Mouse (Mus musculus) right cerebral cortex, postnatal 25 days (tissue): ENCODE results near the gene Tgfb1.
A peak's percentile ranks its signal among the peaks of the same experiment; 100 is the strongest.
"Not testable (repeated sequence)": the region's sequence is repeated elsewhere in the genome, so short reads cannot be mapped to it uniquely, and the experiment has no call there.

ENCODE experiments used
- DNase-seq: peaks from one replicate; pipeline ENCODE4 v3.0.0; 2022

The Tgfb1 gene

DNA sequence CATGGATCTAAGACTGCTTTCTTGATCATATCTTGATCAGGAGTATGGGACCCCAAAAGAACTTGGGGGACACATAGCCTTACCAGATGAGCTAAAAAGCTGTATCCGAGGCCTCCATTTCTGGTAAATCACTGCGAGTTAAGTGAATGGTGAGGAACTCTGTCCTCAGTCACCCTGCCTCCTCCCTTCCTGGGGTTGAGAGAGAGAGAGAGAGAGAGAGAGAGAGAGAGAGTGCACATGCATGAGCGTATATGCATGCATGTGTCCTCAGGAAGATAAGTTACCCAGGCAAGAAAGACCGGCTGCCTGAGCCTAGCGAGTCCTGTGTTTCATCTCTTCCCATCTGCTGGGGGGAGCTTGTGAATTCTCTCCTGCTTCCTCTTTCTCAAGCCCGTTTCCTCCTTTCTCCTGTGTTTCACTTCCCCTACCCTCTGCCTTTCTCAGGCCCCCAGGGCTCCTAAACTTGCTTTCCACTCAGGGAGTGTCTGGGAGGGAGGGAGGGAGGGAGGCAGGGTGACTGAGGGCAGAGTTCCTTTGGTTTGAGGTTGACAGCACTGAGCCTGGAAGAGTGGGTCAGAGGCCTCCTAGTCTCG, 19.9 kb downstream of the Tgfb1 start:
- no peak for DNase-seq

DNA sequence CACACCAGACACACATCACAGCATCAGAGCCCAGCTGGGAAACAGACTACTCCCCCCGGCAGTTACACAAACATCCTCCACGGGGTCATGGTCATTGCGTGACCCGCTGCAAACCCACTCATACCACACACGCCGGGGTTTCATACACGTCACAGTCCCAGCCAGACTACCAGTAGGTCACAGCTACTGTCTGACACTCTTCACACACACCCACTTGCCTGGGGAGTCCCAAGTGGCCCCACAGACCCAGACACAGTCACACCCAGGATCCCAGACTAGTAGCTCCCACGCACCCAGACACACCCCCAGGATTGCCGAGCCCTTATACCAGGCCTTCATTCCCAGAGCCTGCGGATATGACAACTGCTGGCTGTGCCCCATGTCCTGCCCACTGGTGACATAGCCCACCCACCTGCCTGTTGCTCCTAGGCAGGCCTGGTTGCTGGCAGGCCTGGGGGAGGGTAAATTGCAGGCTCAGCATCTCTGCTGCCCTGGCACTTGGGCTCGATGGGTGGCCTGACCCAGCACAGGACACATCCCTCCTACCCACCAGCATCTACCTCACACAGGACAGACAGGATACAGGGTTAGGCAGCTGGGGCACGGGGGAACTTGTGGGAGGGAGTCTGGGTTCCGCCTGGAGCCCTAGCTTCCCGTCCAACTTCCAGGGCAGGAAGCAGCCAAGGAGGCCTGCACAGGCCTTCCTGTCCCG, 20.9 kb downstream of the Tgfb1 start:
- no peak for DNase-seq

DNA sequence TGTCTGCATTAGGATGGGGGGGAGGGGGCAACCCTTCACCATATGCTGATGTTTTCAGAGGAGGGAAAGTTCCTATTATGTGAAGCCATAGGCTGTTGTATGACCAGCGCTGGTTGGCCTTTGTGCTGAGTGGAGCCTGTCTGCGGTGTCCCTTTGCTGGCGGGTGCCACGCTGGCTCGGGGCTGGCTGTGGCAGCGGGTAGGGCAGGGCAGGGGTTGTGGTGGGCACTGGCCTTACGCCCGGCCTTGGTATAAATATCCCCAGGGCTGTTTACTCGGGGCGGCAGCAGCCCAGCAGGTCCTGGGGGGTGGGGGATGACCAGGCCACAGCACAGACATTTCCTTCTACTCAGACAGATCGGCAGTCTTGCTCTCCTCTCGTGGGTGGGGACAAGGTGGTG, 23.2 kb downstream of the Tgfb1 start:
- no peak for DNase-seq

DNA sequence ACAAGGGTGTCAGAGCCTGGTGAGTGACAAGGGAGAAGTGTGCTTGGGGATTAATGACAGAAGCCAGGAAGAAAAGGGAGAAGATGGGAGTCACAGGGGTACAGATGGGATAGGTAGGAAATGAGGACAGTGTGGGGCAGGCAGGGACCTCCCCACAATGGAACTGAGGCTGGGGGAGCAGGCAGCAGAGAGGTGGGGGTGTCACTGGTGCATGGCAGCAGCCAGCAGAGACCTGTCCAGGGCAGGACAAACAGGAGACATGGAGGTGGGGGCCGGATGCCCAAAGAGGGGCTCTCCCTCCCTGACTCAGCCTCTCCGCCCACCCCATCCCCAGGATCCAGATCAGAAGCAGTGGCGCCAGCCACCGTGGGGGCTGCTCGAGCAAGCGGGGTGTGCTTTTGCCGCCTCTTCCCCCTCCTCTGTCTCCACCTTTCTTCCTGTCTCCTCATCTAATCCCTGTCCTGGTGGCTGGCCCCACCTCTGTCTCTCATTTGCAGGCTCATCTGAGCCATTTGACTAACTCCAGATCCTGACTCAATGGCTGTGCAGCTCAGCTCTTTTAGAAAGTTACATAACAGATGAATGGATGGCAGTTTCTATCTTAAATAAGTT, 23.8 kb downstream of the Tgfb1 start:
- peak; percentile 70 for DNase-seq

DNA sequence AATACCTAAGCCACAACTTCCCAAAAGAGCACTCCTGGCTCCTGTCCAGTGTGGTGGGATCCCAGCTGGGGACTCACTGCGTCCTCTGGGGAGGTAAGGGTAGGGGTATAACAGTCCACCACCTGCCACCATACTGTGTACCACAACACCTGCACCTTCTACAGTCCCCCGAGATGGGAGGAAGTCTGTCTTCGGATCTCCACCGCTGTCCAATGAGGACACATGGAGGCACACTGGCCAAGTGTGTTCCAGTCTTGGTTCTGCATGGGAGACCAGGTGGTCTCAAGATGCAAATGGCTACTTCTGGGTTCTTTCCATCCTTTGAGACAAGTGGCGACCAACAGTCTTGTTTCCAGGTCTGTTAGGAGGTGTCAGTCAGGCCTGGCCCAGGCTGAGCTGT, 24.4 kb downstream of the Tgfb1 start:
- DNase-seq: no peak

DNA sequence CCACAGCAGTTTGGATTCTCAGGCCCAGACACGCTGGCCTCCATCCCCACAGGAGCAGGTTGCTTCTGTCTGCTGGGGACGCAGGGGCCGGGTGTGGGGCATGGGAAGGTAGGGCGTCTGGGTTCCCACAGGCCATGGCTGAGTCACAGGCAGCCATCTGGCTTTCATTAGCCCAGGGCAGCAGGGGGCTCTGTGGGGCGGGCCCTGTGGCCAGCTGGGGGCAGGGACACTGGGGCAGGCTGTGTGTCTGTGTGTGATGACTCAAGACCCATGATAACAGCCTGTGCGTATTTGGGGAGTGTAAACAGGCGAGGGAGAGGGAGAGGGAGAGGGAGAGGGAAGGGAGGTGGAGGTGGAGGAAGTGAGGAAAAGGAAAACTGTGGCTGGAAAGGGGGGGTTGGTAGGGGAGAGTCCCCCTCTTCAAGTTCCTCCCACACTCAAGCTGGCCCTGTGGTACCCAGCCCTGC, 25.0 kb downstream of the Tgfb1 start:
- no peak for DNase-seq

DNA sequence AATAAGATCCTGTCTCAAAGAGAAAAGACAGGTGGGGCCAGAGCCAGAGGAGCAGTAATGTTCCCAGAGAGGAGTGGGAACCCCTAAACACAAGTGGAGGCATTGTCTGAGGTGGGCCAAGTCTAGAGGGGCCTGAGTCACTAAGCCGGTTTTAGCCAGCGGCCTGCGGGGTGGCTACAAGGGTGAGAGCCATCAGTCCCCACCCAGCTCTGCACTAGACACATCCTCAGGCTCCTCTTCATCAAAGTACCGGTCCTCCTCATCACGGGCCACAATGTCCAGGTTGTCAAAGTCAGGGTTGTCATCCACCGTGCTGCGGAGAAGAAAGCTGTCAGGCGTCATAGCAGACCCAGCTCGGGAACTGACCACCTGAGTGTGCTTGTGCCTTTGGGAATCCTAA, 26.0 kb downstream of the Tgfb1 start:
- DNase-seq: no peak

DNA sequence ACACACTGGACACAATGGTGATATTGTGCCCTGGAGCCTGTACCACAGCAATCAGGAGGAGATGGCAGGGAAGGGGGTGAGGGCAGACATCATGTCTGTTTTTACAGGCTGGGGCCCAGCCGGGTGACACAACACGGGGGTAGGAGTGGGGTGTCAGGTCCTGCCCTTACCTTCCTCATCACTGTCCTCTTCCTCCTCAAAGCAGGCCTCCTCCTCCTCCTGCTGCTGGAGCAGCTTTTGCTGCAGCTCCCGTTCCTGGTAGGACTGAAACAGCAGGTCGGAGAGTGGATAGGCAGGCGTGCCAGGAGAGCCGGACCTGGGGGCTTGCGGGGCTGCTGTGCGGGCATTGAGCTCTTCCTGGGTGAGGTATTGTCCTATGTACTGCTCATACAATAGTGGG, 27.8 kb downstream of the Tgfb1 start:
- no peak for DNase-seq

DNA sequence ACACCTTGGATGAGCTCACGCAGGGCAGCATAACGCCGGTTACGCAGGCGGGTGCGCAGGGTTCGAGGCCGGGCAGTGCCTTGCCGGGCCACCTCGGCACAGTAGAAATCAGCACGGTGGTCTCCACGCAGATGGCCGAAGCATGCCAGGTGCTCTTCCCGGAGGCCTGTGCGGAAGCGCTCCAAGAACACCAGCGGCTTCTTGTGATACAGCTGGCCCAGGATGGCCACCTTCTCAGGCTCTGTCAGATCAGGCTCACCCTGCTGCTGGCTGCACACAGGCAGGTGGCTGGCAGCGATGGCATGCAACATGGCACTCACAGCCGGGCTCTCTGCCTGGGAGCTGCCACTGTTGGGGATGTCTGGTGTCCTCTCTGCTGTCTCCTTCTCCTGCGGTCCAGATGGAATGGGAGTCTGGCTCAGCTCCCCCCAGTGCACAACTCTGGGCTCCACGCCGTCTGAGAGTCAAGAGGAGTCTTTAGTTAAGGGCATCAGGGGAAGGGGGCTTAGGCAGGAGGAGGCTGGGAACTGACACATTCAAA, 29.0 kb downstream of the Tgfb1 start:
- no peak for DNase-seq

DNA sequence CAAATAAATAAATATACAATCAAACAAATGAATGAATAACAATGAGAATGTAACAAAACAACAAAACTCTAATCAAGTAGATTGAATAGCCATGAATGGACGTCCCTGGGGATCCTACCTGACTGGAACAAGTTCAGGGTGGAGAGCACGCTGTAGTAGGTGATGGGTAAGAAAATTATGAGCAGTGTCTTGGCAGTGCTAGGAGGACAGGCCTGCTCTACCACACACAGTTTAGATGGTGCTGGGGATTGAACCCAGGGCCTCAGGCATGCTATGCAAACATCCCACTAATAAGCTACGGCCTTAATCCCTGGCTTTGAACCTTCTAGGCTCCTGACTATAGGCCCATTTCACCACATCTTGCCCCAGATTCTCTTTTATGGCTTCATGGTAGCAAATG, 30.7 kb downstream of the Tgfb1 start:
- DNase-seq: no peak

DNA sequence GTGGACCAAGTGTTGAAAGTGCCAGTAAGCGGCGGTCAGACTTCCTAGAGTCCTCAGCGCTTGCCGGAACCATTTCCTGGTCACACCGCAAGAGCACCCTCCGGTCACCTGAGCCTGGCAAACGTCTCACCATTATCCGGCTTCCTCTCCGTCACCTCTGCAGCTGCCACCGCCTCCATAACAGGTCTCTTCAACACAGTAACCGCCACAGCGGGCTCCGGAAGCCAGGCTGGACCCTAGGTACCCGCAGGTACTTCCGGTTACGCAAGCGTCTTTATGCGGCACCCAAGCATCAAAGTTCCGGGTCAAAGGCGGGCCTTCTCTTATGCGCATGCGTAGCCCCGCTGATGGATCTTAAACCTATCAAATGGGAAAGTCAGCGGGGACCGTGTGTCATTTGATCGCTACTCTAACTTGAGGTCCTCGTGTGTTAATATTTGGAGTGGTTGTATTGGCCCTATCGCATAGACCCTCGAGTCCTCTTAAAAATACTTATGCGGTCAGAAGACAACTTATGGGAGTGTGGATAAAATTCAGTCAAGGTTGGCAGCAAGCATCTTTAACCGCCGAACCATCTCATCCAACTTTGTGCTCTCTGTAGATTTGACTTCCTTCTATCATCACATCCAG, 32.1 kb downstream of the Tgfb1 start, which contains the start of gene Ccdc97:
Gene Ccdc97 (minus strand): TSS at position 301 of the 630 bp plus-strand sequence.
- peak; percentile 94 for DNase-seq

DNA sequence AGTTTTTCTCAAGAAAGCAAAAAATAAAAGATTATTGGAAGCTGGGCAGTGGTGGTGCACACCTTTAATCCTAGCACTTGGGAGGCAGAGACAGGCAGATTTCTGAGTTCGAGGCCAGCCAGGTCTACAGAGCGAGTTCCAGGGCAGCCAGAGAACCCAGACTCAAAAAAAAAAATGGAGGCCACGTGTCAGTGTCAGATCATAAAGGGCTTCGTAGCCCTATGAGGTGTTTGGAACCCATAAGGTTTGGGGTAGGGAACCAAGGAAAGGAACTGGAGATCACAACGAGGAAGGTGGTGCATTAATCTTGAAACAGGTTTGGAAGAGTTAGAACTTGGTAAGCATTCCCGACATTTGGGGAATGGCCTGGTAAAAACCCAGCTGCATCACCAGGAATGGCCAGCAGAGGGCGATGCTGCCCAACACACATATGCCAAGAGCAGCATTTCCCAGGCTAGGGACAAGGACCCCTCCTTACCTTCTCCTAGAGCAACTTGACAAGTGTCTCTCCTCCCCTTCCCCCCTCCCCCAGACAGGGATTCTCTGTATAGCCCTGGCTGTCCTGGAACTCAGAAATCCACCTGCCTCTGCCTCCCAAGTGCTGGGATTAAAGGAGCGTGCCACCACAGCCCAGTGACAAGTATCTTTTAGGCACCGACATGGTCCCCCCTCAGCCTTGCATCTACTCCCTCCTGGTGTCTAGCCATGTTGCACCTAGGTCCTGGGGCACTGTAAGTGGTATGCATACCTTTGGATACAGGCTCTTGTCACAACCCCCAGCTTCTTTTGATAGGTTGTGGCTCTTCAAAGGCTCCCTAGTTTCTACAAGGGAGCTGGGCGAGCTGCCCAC, 33.2 kb downstream of the Tgfb1 start:
- DNase-seq: peak; percentile 73

DNA sequence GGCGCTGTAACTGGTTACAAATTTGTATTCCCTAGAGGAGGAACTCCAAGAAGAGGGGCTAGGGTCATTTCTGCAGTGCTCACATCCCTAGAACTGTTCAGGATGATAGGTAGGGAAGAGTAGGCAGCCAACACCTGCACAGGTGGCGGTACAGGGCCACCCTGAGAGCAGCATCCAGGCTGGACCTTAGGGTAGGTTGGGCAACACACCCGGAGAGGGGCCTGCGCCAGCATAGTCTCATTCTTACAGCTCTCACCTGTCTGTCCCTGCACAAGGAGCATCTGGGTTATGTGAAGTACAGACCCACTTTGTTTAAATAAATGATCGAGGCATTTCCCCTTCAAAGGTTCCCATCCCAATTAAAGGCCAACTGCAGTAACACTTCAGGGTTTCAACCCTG, 34.0 kb downstream of the Tgfb1 start:
- no peak for DNase-seq

DNA sequence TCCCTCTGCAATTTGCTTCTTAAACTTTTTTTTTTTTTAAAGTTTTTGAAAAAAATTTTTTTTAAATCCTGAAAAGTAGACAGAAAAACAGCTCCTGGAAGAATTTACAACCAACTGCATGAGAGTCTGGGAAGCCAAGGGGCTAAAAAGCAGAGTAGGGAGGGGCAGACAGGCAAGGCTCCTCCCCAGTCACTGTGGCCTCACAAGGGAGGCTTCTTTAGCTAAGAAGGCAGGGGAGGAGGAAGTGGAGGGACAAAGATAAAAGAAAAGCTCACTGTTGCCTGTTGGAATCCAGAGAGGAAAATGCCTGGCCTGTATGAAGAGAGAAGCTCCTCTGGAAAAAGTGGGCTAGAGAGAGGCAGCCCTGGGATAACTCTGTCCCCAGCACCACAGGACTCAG, 35.0 kb downstream of the Tgfb1 start:
- DNase-seq: not testable (repeated sequence)

DNA sequence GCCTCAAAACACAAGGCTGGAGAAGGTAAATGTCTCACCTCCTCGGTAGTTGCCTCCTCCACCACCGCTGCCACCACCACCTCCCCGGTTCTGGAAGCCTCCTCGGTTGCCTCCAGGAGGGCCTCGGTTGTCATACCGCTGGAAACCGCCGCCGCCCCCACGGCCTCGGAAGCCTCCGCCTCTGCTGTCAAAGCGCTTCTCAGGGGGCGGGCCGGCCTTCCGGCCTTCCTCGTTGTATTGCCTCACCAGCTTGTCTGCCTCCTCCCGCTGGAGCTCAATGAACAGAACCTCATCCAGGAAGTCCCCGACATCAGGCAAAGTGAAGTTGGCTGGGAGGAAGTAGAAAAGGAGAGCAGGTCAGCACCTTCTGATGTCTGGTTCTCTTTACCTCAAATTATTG, 39.1 kb downstream of the Tgfb1 start:
- no peak for DNase-seq

DNA sequence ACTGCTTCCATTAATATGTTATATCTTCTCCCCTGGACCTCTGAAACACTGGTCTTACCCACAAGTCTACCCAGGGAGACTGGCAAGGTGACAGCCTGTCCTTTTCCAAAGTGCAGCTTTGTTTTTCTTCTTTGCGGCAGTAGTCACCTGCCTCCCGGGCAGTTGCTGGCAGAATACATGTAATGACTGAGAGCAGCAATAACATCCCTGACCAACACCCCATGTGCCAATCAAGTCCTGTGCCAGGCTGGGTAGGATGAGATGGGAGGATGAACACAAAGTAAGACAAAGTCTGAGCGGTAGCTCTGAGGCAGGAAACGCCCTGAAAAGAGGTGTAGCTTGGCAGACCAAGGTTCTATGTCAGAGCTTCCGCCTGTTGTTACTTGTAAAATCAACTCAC, 41.0 kb downstream of the Tgfb1 start:
- no peak for DNase-seq

DNA sequence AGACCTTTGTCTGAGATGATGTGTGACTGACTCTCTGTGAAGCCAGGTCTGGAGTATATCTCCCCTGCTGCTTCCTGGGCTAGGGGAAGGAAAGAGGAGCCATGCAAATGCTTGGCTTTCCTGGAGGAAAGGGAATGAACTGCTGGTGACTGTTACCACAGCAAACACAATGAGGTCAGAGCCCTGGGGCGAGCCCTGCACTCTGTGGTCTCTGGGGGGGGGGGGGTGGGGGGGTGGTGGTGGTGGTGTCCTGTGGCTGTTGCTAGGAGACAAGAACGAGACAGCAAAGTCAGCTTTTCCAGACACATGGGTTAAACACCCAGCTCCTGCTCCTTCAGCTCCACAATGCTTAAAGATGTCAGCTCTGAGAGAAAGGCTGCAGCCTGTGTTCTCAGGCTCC, 42.6 kb downstream of the Tgfb1 start:
- no peak for DNase-seq

DNA sequence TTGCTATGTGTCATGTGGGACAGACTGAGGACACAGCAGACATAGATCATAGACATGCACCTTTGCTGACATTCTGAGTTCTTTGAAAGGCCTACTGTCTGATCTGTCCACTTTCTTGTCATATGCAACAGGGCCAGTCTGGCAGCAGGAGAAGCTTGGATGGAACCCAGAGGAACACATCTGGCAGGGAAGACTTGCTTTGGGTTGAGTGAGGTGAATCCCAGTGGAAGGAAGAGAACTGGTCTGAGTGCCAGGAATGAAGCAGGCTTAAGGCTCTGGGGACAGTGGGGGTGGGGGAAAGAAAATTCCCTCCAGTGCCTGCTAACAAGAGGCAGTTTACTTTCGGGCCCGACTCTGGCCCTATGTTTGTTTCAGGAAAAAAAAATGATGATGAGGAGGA, 43.1 kb downstream of the Tgfb1 start:
- no peak for DNase-seq

DNA sequence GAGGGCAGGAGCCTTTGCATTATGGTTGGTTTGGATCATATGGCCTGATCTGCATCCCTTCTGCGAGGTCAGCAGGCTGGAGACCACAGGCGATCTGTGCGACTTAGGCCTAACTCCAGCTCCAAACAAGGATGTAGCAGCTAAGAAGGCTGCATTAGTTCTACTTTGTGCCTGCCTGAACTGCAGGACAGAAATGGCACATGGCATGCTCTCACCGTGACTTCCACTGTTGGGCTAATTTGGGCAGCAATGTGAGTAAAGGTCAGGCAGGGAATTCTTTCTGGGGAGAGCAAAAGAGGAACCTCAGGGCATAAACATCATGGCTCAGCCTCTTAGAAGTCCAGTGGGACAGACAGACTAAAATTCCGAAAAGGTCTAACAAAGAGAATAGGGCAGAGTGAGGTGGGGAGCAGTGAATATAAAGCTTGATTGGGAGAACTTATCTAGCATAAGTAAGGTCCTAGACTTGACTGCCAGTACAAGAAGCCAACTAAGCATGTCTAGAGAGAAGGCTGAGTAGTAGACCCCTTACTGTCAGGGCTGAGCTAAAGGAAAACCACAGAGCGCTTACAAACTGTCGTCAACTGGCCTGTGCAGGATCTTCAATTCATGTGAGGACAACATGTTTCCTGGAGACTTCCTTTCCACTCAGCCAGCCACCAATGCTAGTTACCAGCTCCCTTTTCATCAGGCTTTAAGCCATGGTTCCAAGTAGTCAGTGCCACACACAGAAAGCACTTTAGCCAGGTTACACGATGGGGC, 44.7 kb downstream of the Tgfb1 start:
- no peak for DNase-seq

DNA sequence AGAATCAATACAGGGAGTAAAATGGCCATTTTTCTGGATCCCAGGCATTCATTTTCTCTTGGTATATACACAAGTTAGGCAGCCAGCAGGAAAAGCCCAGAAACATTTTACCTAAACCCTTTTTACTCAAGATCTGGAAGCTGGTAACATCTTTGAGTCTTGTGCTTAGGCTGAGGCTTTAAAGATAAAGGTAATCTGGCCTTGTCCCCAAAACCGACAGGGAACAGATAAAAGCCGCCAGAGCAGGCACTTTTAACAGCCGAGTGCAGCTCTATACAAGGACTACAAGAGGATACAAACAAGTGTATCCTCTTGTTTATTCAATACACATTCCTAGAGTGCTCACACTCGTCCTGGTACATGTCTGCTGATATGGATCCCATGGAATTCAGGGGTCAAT, 48.2 kb downstream of the Tgfb1 start:
- no peak for DNase-seq

DNA sequence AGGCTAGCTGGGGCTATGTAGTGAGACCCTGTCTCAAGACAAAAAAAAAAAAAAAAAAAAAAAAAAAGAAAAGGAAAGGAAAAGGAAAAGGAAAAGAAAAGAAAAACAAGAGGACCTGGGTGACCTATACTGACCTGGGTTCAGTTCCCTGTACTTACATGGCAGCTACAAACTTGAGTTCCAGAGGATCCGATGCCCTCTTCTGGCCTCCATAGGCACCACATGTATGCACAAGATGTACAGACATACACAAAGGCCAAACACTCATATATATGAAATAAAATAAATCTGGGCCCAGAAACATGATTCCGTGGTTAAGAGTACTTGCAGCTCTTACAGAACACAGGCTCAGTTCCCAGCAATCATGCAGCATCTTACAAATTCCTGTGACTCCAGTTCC, 50.1 kb downstream of the Tgfb1 start:
- no peak for DNase-seq

DNA sequence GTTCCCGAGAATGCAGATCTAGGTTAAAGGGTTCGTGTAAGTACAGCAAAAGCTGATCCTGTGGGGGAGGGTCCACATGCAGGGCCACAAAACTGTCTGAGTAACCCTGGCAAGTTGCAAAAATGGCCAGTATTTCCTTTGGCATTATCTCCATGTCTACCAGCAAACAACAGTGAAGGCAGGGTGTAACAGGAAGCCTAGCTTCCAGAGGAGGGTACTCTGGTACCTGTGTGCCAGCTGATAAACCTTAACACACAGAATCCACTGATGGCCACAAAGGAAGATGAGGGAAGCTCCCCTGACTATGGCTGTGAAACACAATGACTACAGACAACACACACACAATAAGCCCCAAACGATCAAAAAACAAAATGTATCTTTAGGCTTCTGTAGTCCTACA, 51.5 kb downstream of the Tgfb1 start:
- DNase-seq: no peak
